Mouse (Mus musculus) hindbrain, embryonic 13.5 days (tissue): ENCODE results near the gene Fam129b. TPM values are rescaled to one million over a fixed set of nuclear protein-coding genes. Genes with fewer than 3 reads are reported as not detected.

Source experiments
- polyA plus RNA-seq: library from polyadenylated mRNA; unstranded; fragments of >200 nt; fragmentation: Nextera tagmentation; extraction: Ambion mirVana; gene quantifications from 2 replicates; pipeline ENCODE4 v1.2.1, GENCODE M21; 2015

The Fam129b gene
- polyA plus RNA-seq, 1 experiment from 2014 or later: 31.6 TPM

Other genes starting within 250 kb of the Fam129b start
- 29.0 and 29.2 TPM in 2 replicates for gene Eng, start 229.5 kb upstream of the Fam129b start, polyA plus RNA-seq
- 14.5 and 16.4 TPM in 2 replicates for gene Fpgs, start 172.0 kb upstream of the Fam129b start, polyA plus RNA-seq
- gene Cdk9, start 163.0 kb upstream of the Fam129b start, polyA plus RNA-seq: 74.9 and 81.9 TPM in 2 replicates
- 41.8 and 50.5 TPM in 2 replicates for gene Sh2d3c, start 155.1 kb upstream of the Fam129b start, polyA plus RNA-seq
- gene 6330409D20Rik, start 135.1 kb upstream of the Fam129b start, polyA plus RNA-seq: 3.3 and 3.7 TPM in 2 replicates
- gene Tor2a, start 118.9 kb upstream of the Fam129b start, polyA plus RNA-seq: 54.2 and 54.4 TPM in 2 replicates
- 0.56 and 1.8 TPM in 2 replicates for gene Ttc16, start 100.5 kb upstream of the Fam129b start, polyA plus RNA-seq
- 4.5 and 5.1 TPM in 2 replicates for gene Ptrh1, start 100.3 kb upstream of the Fam129b start, polyA plus RNA-seq
- gene Cfap157, start 91.7 kb upstream of the Fam129b start, polyA plus RNA-seq: 1.0 and 1.5 TPM in 2 replicates
- 180 and 193 TPM in 2 replicates for gene Stxbp1, start 28.9 kb upstream of the Fam129b start, polyA plus RNA-seq
- gene Rpl12, start 85.4 kb downstream of the Fam129b start, polyA plus RNA-seq: 92.0 and 108 TPM in 2 replicates
- gene Lrsam1, start 85.5 kb downstream of the Fam129b start, polyA plus RNA-seq: 19.6 and 26.0 TPM in 2 replicates
- gene Slc2a8, start 106.0 kb downstream of the Fam129b start, polyA plus RNA-seq: 19.8 and 25.7 TPM in 2 replicates